10 mouse cellular contexts compared by ENCODE assay signal in genomic region chr10:116205580-116206358, GRCm38 (mm10).
A peak's percentile ranks its signal among the peaks of the same experiment; 100 is the strongest.
DNase-seq lines count a peak whose midpoint lies in the region; ATAC-seq and TF ChIP-seq lines count a peak whose summit lies in the region.
"Had no signal": no experiment of that assay in that cellular context is flagged by ENCODE, and none has a peak within 500 bp of the region (broad histone marks: within the 10 kb centered on the region; RNA-seq: fewer than 3 reads in every experiment).

No protein-coding gene starts in this region.

- 39% methylated on average over 15 of the region's 15 CpGs for whole genome bisulfite sequencing in heart, embryonic 10.5 days
- WGBS in heart, embryonic 15.5 days, result 32% methylated on average over 15 of the region's 15 CpGs
- 72% methylated on average over 15 of the region's 15 CpGs for WGBS in midbrain, postnatal 0 days

- H3K27me3 ChIP-seq in heart, embryonic 10.5 days (ENCODE audit: insufficient read depth, poor library complexity, severe bottlenecking), result no peaks in the 10 kb centered on the region
- H3K27me3 ChIP-seq in heart, embryonic 15.5 days, result no peaks in the 10 kb centered on the region
- H3K27me3 ChIP-seq in midbrain, postnatal 0 days (ENCODE audit: insufficient read depth, low read length), result no peaks in the 10 kb centered on the region

- TF ChIP-seq CTCF in midbrain, postnatal 0 days (IDR thresholded peaks at IDR 0.05), result no peak

- no peaks in the 10 kb centered on the region for H3K9me3 ChIP-seq in heart, embryonic 10.5 days
- H3K9me3 ChIP-seq in heart, embryonic 15.5 days (replicated peaks), result no peaks in the 10 kb centered on the region
- H3K9me3 ChIP-seq in midbrain, postnatal 0 days (ENCODE audit: low read length), result no peaks in the 10 kb centered on the region

- H3K4me3 ChIP-seq in heart, embryonic 10.5 days, result no peak overlapping the region
- no peak overlapping the region for H3K4me3 ChIP-seq in heart, embryonic 15.5 days
- H3K4me3 ChIP-seq in midbrain, postnatal 0 days (ENCODE audit: low read depth, low read length), result no peak overlapping the region

- no peak overlapping the region for H3K9ac ChIP-seq in heart, embryonic 15.5 days
- no peak overlapping the region for H3K9ac ChIP-seq in midbrain, postnatal 0 days (replicated peaks; ENCODE audit: low read length, poor library complexity, severe bottlenecking)

- no peak overlapping the region for H3K27ac ChIP-seq in heart, embryonic 10.5 days
- peak overlapping the region; percentile 20; the same call in 1 of the 2 replicates for H3K27ac ChIP-seq in heart, embryonic 15.5 days
- H3K27ac ChIP-seq in midbrain, postnatal 0 days (ENCODE audit: low read depth, low read length), result no peak overlapping the region

- H3K4me1 ChIP-seq in heart, embryonic 10.5 days, result peaks cover 11% of the 10 kb centered on the region
- peaks cover 8% of the 10 kb centered on the region for H3K4me1 ChIP-seq in heart, embryonic 15.5 days (replicated peaks)
- no peaks in the 10 kb centered on the region for H3K4me1 ChIP-seq in midbrain, postnatal 0 days (ENCODE audit: insufficient read depth, low read length)

- ATAC-seq in heart, embryonic 15.5 days (replicated peaks; ENCODE audit: insufficient number of reproducible peaks, insufficient read depth, low FRiP score, low read depth), result no peak; the same call in 1 of the 2 replicates
- ATAC-seq in midbrain, postnatal 0 days (ENCODE audit: low FRiP score), result no peak

- H3K4me2 ChIP-seq in heart, embryonic 15.5 days, result no peak overlapping the region
- H3K4me2 ChIP-seq in midbrain, postnatal 0 days (ENCODE audit: low read depth, low read length, poor library complexity, severe bottlenecking), result no peak overlapping the region

- H3K36me3 ChIP-seq in heart, embryonic 10.5 days, result no peaks in the 10 kb centered on the region
- no peaks in the 10 kb centered on the region for H3K36me3 ChIP-seq in heart, embryonic 15.5 days
- H3K36me3 ChIP-seq in midbrain, postnatal 0 days (ENCODE audit: insufficient read depth, low read length), result no peaks in the 10 kb centered on the region

- peak; percentile 48 to 81 for DNase-seq in heart, adult 18-20 months
- no peak for DNase-seq in heart, embryonic 10.5 days (ENCODE audit: low spot score)
- peak; percentile 54 to 73 for DNase-seq in kidney, postnatal 25 days
- peak; percentile 74 for DNase-seq in lung, postnatal 25 days (ENCODE audit: low spot score)
- no peak for DNase-seq in midbrain, postnatal 0 days (ENCODE audit: low spot score)
- no peak for DNase-seq in thymus, postnatal 4 days
- no peak for DNase-seq in ovary, postnatal 10 days (ENCODE audit: low spot score)
- DNase-seq: gastrocnemius, postnatal 10 days; layer of hippocampus, postnatal 36 days had no signal

Comparison
In these comparisons a context has a peak if more than half of its experiments do, and no peak if none do; other contexts are left out.
1. DNase-seq: peak in heart, adult 18-20 months (2 of 2), kidney, postnatal 25 days (2 of 2) and lung, postnatal 25 days (single experiment); none in heart, embryonic 10.5 days (single experiment), midbrain, postnatal 0 days (single experiment), thymus, postnatal 4 days (single experiment) and ovary, postnatal 10 days (single experiment).